In genomic region chr4:128716279-128716678, GRCm38 (mm10) we compare ENCODE assay signal across 10 mouse cellular contexts. TPM values are rescaled to one million over a fixed set of nuclear protein-coding genes. Genes with fewer than 3 reads are reported as not detected.
DNase-seq lines count a peak whose midpoint lies in the region; ATAC-seq and TF ChIP-seq lines count a peak whose summit lies in the region.
"Had no signal": no experiment of that assay in that cellular context is flagged by ENCODE, and none has a peak within 500 bp of the region (broad histone marks: within the 10 kb centered on the region; RNA-seq: fewer than 3 reads in every experiment).

No protein-coding gene starts in this region.

- H3K4me3 ChIP-seq in intestine, embryonic 14.5 days (ENCODE audit: low read depth, low read length) = no peak overlapping the region
- no peak overlapping the region for H3K4me3 ChIP-seq in intestine, postnatal 0 days (ENCODE audit: low read depth, low read length)
- no peak overlapping the region for H3K4me3 ChIP-seq in embryonic facial prominence, embryonic 11.5 days (ENCODE audit: low read depth, low read length)
- no peak overlapping the region for H3K4me3 ChIP-seq in hindbrain, embryonic 14.5 days (replicated peaks; ENCODE audit: low read length)
- no peak overlapping the region for H3K4me3 ChIP-seq in midbrain, embryonic 16.5 days (ENCODE audit: low read depth, low read length)
- H3K4me3 ChIP-seq: liver, embryonic 15.5 days had no signal

- peak overlapping the region; percentile 85 for H3K27ac ChIP-seq in intestine, embryonic 14.5 days (ENCODE audit: low read depth)
- no peak overlapping the region for H3K27ac ChIP-seq in intestine, postnatal 0 days (ENCODE audit: low read depth, low read length)
- H3K27ac ChIP-seq in embryonic facial prominence, embryonic 11.5 days (replicated peaks; ENCODE audit: low read depth, low read length) = peak overlapping the region; percentile 77
- H3K27ac ChIP-seq in hindbrain, embryonic 14.5 days = peak overlapping the region; percentile 95
- peak overlapping the region; percentile 91 for H3K27ac ChIP-seq in midbrain, embryonic 16.5 days (ENCODE audit: low read length)
- H3K27ac ChIP-seq: liver, embryonic 15.5 days had no signal

- WGBS in intestine, embryonic 14.5 days = 10% methylated on average over 4 of the region's 4 CpGs
- 29% methylated on average over 4 of the region's 4 CpGs for WGBS in intestine, postnatal 0 days
- 8% methylated on average over 4 of the region's 4 CpGs for WGBS in embryonic facial prominence, embryonic 11.5 days
- 6% methylated on average over 4 of the region's 4 CpGs for whole genome bisulfite sequencing in hindbrain, embryonic 14.5 days
- WGBS in midbrain, embryonic 16.5 days = 7% methylated on average over 4 of the region's 4 CpGs

- no peaks in the 10 kb centered on the region for H3K36me3 ChIP-seq in intestine, embryonic 14.5 days (ENCODE audit: control insufficient read depth, insufficient read depth, low read length)
- 0 out of 2 replicates have a peak, but pooled peaks cover 6% of the 10 kb centered on the region for H3K36me3 ChIP-seq in intestine, postnatal 0 days (ENCODE audit: control insufficient read depth, insufficient read depth)
- H3K36me3 ChIP-seq in embryonic facial prominence, embryonic 11.5 days (replicated peaks; ENCODE audit: control insufficient read depth, insufficient read depth, low read depth, low read length) = no peaks in the 10 kb centered on the region
- H3K36me3 ChIP-seq in hindbrain, embryonic 14.5 days (replicated peaks; ENCODE audit: control insufficient read depth, insufficient read depth) = peaks cover 8% of the 10 kb centered on the region; the same call in 1 of the 2 replicates
- H3K36me3 ChIP-seq in midbrain, embryonic 16.5 days (ENCODE audit: control insufficient read depth, insufficient read depth, low read length) = no peaks in the 10 kb centered on the region
- H3K36me3 ChIP-seq: liver, embryonic 15.5 days had no signal

- H3K9ac ChIP-seq in intestine, embryonic 14.5 days (ENCODE audit: low read length) = no peak overlapping the region
- no peak overlapping the region for H3K9ac ChIP-seq in intestine, postnatal 0 days (ENCODE audit: low read depth, low read length)
- peak overlapping the region; percentile 50; the same call in 1 of the 2 replicates for H3K9ac ChIP-seq in embryonic facial prominence, embryonic 11.5 days (replicated peaks; ENCODE audit: low read length)
- H3K9ac ChIP-seq in hindbrain, embryonic 14.5 days = peak overlapping the region; percentile 35
- H3K9ac ChIP-seq in midbrain, embryonic 16.5 days (ENCODE audit: low read depth, low read length) = peak overlapping the region; percentile 47
- H3K9ac ChIP-seq: liver, embryonic 15.5 days had no signal

- H3K9me3 ChIP-seq in intestine, embryonic 14.5 days (ENCODE audit: control insufficient read depth, low read length) = no peaks in the 10 kb centered on the region
- no peaks in the 10 kb centered on the region for H3K9me3 ChIP-seq in intestine, postnatal 0 days (ENCODE audit: control insufficient read depth)
- no peaks in the 10 kb centered on the region for H3K9me3 ChIP-seq in embryonic facial prominence, embryonic 11.5 days (replicated peaks; ENCODE audit: control insufficient read depth, low read length)
- no peaks in the 10 kb centered on the region for H3K9me3 ChIP-seq in hindbrain, embryonic 14.5 days (ENCODE audit: control insufficient read depth, low read length)
- H3K9me3 ChIP-seq in midbrain, embryonic 16.5 days (replicated peaks; ENCODE audit: control insufficient read depth, low read length, poor library complexity, severe bottlenecking) = no peaks in the 10 kb centered on the region
- H3K9me3 ChIP-seq: liver, embryonic 15.5 days had no signal

- 0 out of 2 replicates have a peak overlapping the region, but pooled peaks have one; percentile 28 for H3K4me2 ChIP-seq in intestine, embryonic 14.5 days (ENCODE audit: low read length)
- no peak overlapping the region for H3K4me2 ChIP-seq in intestine, postnatal 0 days (replicated peaks; ENCODE audit: low read depth)
- H3K4me2 ChIP-seq in embryonic facial prominence, embryonic 11.5 days (ENCODE audit: low read depth, low read length) = peak overlapping the region; percentile 17
- peak overlapping the region; percentile 33 for H3K4me2 ChIP-seq in hindbrain, embryonic 14.5 days (replicated peaks)
- peak overlapping the region; percentile 47 for H3K4me2 ChIP-seq in midbrain, embryonic 16.5 days (ENCODE audit: low read length)
- H3K4me2 ChIP-seq: liver, embryonic 15.5 days had no signal

- H3K4me1 ChIP-seq in intestine, embryonic 14.5 days (replicated peaks; ENCODE audit: control insufficient read depth, insufficient read depth, low read length) = peaks cover 46% of the 10 kb centered on the region
- H3K4me1 ChIP-seq in intestine, postnatal 0 days (replicated peaks; ENCODE audit: control insufficient read depth, insufficient read depth, low read length) = no peaks in the 10 kb centered on the region
- peaks cover 12% of the 10 kb centered on the region for H3K4me1 ChIP-seq in embryonic facial prominence, embryonic 11.5 days (ENCODE audit: control insufficient read depth, insufficient read depth, low read length)
- peaks cover 57% of the 10 kb centered on the region for H3K4me1 ChIP-seq in hindbrain, embryonic 14.5 days (replicated peaks; ENCODE audit: control insufficient read depth, insufficient read depth, low read length)
- peaks cover 48% of the 10 kb centered on the region for H3K4me1 ChIP-seq in midbrain, embryonic 16.5 days (ENCODE audit: control insufficient read depth, insufficient read depth, low read length)

- no peak for TF ChIP-seq CTCF in intestine, postnatal 0 days (IDR thresholded peaks at IDR 0.05; ENCODE audit: low read depth)

- no peaks in the 10 kb centered on the region for H3K27me3 ChIP-seq in intestine, embryonic 14.5 days (replicated peaks; ENCODE audit: control insufficient read depth, insufficient read depth, low read length)
- no peaks in the 10 kb centered on the region for H3K27me3 ChIP-seq in intestine, postnatal 0 days (replicated peaks; ENCODE audit: control insufficient read depth, insufficient read depth, low read length)
- H3K27me3 ChIP-seq in embryonic facial prominence, embryonic 11.5 days (ENCODE audit: control insufficient read depth, insufficient read depth, low read length) = no peaks in the 10 kb centered on the region
- no peaks in the 10 kb centered on the region for H3K27me3 ChIP-seq in hindbrain, embryonic 14.5 days (ENCODE audit: control insufficient read depth, insufficient read depth, low read length)
- H3K27me3 ChIP-seq in midbrain, embryonic 16.5 days (ENCODE audit: control insufficient read depth, insufficient read depth, low read depth, low read length) = no peaks in the 10 kb centered on the region
- H3K27me3 ChIP-seq: liver, embryonic 15.5 days had no signal

- ATAC-seq in intestine, embryonic 14.5 days (replicated peaks; ENCODE audit: low FRiP score, low TSS enrichment, low read depth) = no peak
- ATAC-seq in intestine, postnatal 0 days = no peak
- ATAC-seq in embryonic facial prominence, embryonic 11.5 days (replicated peaks; ENCODE audit: insufficient number of reproducible peaks, low FRiP score, low TSS enrichment, low read depth) = no peak
- ATAC-seq in hindbrain, embryonic 14.5 days (ENCODE audit: low FRiP score) = 0 out of 2 replicates have a peak, but pooled peaks have one; percentile 1
- ATAC-seq in midbrain, embryonic 16.5 days = no peak
- ATAC-seq in inflammation-experienced regulatory T-cells, adult 6 months = no peak

- DNase-seq in intestine, embryonic 14.5 days (ENCODE audit: low spot score) = no peak
- no peak for DNase-seq in embryonic facial prominence, embryonic 11.5 days (ENCODE audit: low spot score)
- no peak for DNase-seq in hindbrain, embryonic 14.5 days (ENCODE audit: low spot score)
- no peak for DNase-seq in cerebellum, postnatal 14 days
- no peak for DNase-seq in left cerebral cortex, adult 8-10 months (ENCODE audit: low spot score in 2 of 2)
- DNase-seq: kidney, adult 8-10 months had no signal

RNA-seq across cellular contexts. Expression of gene A3galt2, which starts 38.9 kb away (rescaled TPM):
- 0.16 and 0.35 TPM in 2 replicates for polyA plus RNA-seq in intestine, embryonic 14.5 days (2014; fragmentation: Nextera tagmentation; extraction: Ambion mirVana)
- not detected in 2 replicates for polyA plus RNA-seq in intestine, postnatal 0 days (2015; fragmentation: Nextera tagmentation; extraction: Ambion mirVana)
- polyA plus RNA-seq in embryonic facial prominence, embryonic 11.5 days (2014; fragmentation: Nextera tagmentation; extraction: Ambion mirVana) = 0.11 and 0.18 TPM in 2 replicates
- 0.21 and 0.41 TPM in 2 replicates for polyA plus RNA-seq in hindbrain, embryonic 14.5 days (2014; fragmentation: Nextera tagmentation; extraction: Ambion mirVana)
- 0.14 and 0.29 TPM in 2 replicates for polyA plus RNA-seq in midbrain, embryonic 16.5 days (2015; fragmentation: Nextera tagmentation; extraction: Ambion mirVana)
- under 1 TPM in 2 of 3 experiments, not detected in 1; 0.16 to 0.38 TPM for polyA plus RNA-seq in inflammation-experienced regulatory T-cells, adult 6 months (2017; shearing (Covaris generic))
- under 1 TPM; 0.09 to 0.39 (median 0.27) TPM for total RNA-seq in left cerebral cortex, adult 8-10 months (2022)
- polyA plus RNA-seq: liver, embryonic 15.5 days had no signal

Comparison
In these comparisons a context has a peak if more than half of its experiments do, and no peak if none do; other contexts are left out.
1. H3K9ac ChIP-seq: peak in embryonic facial prominence, embryonic 11.5 days (single experiment), hindbrain, embryonic 14.5 days (single experiment) and midbrain, embryonic 16.5 days (single experiment); none in intestine, embryonic 14.5 days (single experiment) and intestine, postnatal 0 days (single experiment).